In genomic region chr6:40894716-40895115, GRCm38 (mm10) we compare ENCODE assay signal across 32 mouse cellular contexts. TPM values are rescaled to one million over a fixed set of nuclear protein-coding genes. Genes with fewer than 3 reads are reported as not detected.
DNase-seq lines count a peak whose midpoint lies in the region; ATAC-seq and TF ChIP-seq lines count a peak whose summit lies in the region.
"Had no signal": no experiment of that assay in that cellular context is flagged by ENCODE, and none has a peak within 500 bp of the region (broad histone marks: within the 10 kb centered on the region; RNA-seq: fewer than 3 reads in every experiment).

No protein-coding gene starts in this region.

- ATAC-seq in intestine, embryonic 15.5 days = peak; percentile 56; the same call in 1 of the 2 replicates
- ATAC-seq: forebrain, embryonic 13.5 days; forebrain, embryonic 16.5 days; hindbrain, embryonic 16.5 days; Patski had no signal

- H3K79me2 ChIP-seq in liver, adult 2 months (ENCODE audit: control insufficient read depth, insufficient read depth, low read length) = no peaks in the 10 kb centered on the region
- H3K79me2 ChIP-seq in myocyte (ENCODE audit: control insufficient read depth, insufficient read depth) = no peaks in the 10 kb centered on the region

- no peak overlapping the region for H3K9ac ChIP-seq in liver, adult 2 months (ENCODE audit: low read depth, low read length)
- H3K9ac ChIP-seq in intestine, embryonic 15.5 days = no peak overlapping the region
- H3K9ac ChIP-seq: forebrain, embryonic 13.5 days; hindbrain, embryonic 12.5 days had no signal

- H3K4me3 ChIP-seq in liver, adult 2 months (ENCODE audit: insufficient read depth, low read depth, low read length) = no peak overlapping the region
- no peak overlapping the region for H3K4me3 ChIP-seq in intestine, embryonic 15.5 days (replicated peaks)
- H3K4me3 ChIP-seq in myocyte = no peak overlapping the region
- H3K4me3 ChIP-seq: forebrain, embryonic 10.5 days; forebrain, embryonic 13.5 days; gastrocnemius, adult 2 months; hindbrain, embryonic 12.5 days had no signal

- WGBS in liver, adult 2 months = 9% methylated on average over 1 of the region's 1 CpGs
- WGBS in intestine, embryonic 15.5 days = 63% methylated on average over 1 of the region's 1 CpGs

- H3K4me2 ChIP-seq in intestine, embryonic 15.5 days (replicated peaks) = no peak overlapping the region
- H3K4me2 ChIP-seq in myocyte (ENCODE audit: low read depth) = no peak overlapping the region
- H3K4me2 ChIP-seq: forebrain, embryonic 13.5 days; heart, embryonic 11.5 days; hindbrain, embryonic 12.5 days had no signal

- H3K9me3 ChIP-seq in intestine, embryonic 15.5 days = no peaks in the 10 kb centered on the region
- H3K9me3 ChIP-seq: forebrain, embryonic 10.5 days; forebrain, embryonic 13.5 days; G1E; hindbrain, embryonic 12.5 days had no signal

- DNase-seq in liver, adult 2 months (ENCODE audit: extremely low read depth, low read depth, low spot score) = peak; percentile 84
- DNase-seq in liver (no peak), 416B (ENCODE audit: low read depth) (peak; percentile 40)
- no peak for DNase-seq in lung, postnatal 4 days
- DNase-seq in frontal cortex, adult 2 months (ENCODE audit: extremely low spot score in 1 of 2, low spot score in 1 of 2) = no peak
- DNase-seq: adrenal gland, adult 2 months; adrenal gland, postnatal 25 days; cerebellum, adult 18-20 months; cerebellum, adult 9-10 months; gastrocnemius, adult 2 months; gastrocnemius, postnatal 14 days; heart, adult 11 months had no signal

- TF ChIP-seq CTCF in liver, adult 2 months (IDR thresholded peaks at IDR 0.05; ENCODE audit: low read depth, low read length) = no peak

- H3K4me1 ChIP-seq in liver, adult 2 months (ENCODE audit: control insufficient read depth, insufficient read depth, low read length) = peaks cover 6% of the 10 kb centered on the region; the same call in 1 of the 2 replicates
- no peaks in the 10 kb centered on the region for H3K4me1 ChIP-seq in intestine, embryonic 15.5 days (replicated peaks)
- H3K4me1 ChIP-seq: forebrain, embryonic 10.5 days; forebrain, embryonic 13.5 days; hindbrain, embryonic 12.5 days had no signal

- H3K27ac ChIP-seq in liver, adult 2 months (replicated peaks; ENCODE audit: insufficient read depth, low read depth, low read length) = no peak overlapping the region
- H3K27ac ChIP-seq in intestine, embryonic 15.5 days = no peak overlapping the region
- H3K27ac ChIP-seq: forebrain, embryonic 10.5 days; forebrain, embryonic 13.5 days; gastrocnemius, adult 2 months; hindbrain, embryonic 12.5 days had no signal

- H3ac ChIP-seq in myocyte (ENCODE audit: control insufficient read depth, insufficient read length) = no peak overlapping the region

- no peaks in the 10 kb centered on the region for H3K36me3 ChIP-seq in liver, adult 2 months (ENCODE audit: control insufficient read depth, insufficient read depth, low read length)
- no peaks in the 10 kb centered on the region for H3K36me3 ChIP-seq in intestine, embryonic 15.5 days
- no peaks in the 10 kb centered on the region for H3K36me3 ChIP-seq in myocyte (ENCODE audit: control insufficient read depth, insufficient read depth)
- H3K36me3 ChIP-seq: forebrain, embryonic 10.5 days; G1E; hindbrain, embryonic 12.5 days had no signal

- H3K27me3 ChIP-seq in liver, adult 2 months (ENCODE audit: control insufficient read depth, insufficient read depth, low read length) = no peaks in the 10 kb centered on the region
- H3K27me3 ChIP-seq in intestine, embryonic 15.5 days (replicated peaks) = no peaks in the 10 kb centered on the region
- H3K27me3 ChIP-seq in myocyte (ENCODE audit: control insufficient read depth, insufficient read depth, insufficient read length) = no peaks in the 10 kb centered on the region
- H3K27me3 ChIP-seq: CH12.LX; forebrain, embryonic 13.5 days; hindbrain, embryonic 12.5 days had no signal

- no peak for TF ChIP-seq POLR2A in liver, adult 2 months (IDR thresholded peaks at IDR 0.05; ENCODE audit: extremely low read depth, insufficient read depth, low read length)
- no peak for TF ChIP-seq POLR2A in myocyte (IDR thresholded peaks at IDR 0.05; ENCODE audit: insufficient read length, low read depth)

TF ChIP-seq in myocyte, 11 proteins besides CTCF, POLR2A, EP300 and RAD21:
- TF ChIP-seq POLR2AphosphoS2 (IDR thresholded peaks at IDR 0.05; ENCODE audit: insufficient read length, low read depth) (no peak), CEBPB (IDR thresholded peaks at IDR 0.05; ENCODE audit: insufficient read depth, poor library complexity, severe bottlenecking) (0 out of 2 replicates have a peak, but pooled peaks have one; percentile 16)
TF ChIP-seq in myocyte: peak in this region for 1.

RNA-seq across cellular contexts. Expression of gene Prss58, which starts 5.5 kb away (rescaled TPM):
- total RNA-seq in liver, adult 2 months (2014; rRNA removed) = not detected in 2 replicates
- not detected in 2 replicates for polyA plus RNA-seq in liver, adult 2 months (2012; rRNA removed)
- not detected in 2 replicates for polyA plus RNA-seq in intestine, embryonic 15.5 days (2015; fragmentation: Nextera tagmentation; extraction: Ambion mirVana)
- not detected for polyA plus RNA-seq in myocyte (2012; fragmentation: generic; extraction: Trizol)
- polyA plus RNA-seq in frontal cortex, adult 2 months (2012; rRNA removed) = not detected in 2 replicates
- total RNA-seq: adrenal gland, adult 2 months; adrenal gland, postnatal 25 days; CH12.LX; G1E; gastrocnemius, adult 2 months; gastrocnemius, postnatal 14 days; gastrocnemius, postnatal 4 days; heart, adult 8-10 months; heart, postnatal 25 days; hematopoietic stem cell, adult 5-6 weeks had no signal
- polyA plus RNA-seq: adrenal gland, adult 2 months; brain, embryonic 14.5 days; embryonic facial prominence, embryonic 11.5 days; embryonic facial prominence, embryonic 14.5 days; forebrain, embryonic 10.5 days; forebrain, embryonic 13.5 days; forebrain, embryonic 16.5 days; G1E; heart, embryonic 11.5 days; heart, embryonic 14.5 days; heart, postnatal 0 days; hindbrain, embryonic 12.5 days; hindbrain, embryonic 16.5 days; Patski had no signal

RNA-seq across cellular contexts. Expression of gene Moxd2, which starts 7.4 kb away (rescaled TPM):
- total RNA-seq in liver, adult 2 months (2014; rRNA removed) = not detected in 2 replicates
- polyA plus RNA-seq in liver, adult 2 months (2012; rRNA removed) = not detected in 2 replicates
- polyA plus RNA-seq in intestine, embryonic 15.5 days (2015; fragmentation: Nextera tagmentation; extraction: Ambion mirVana) = not detected in 2 replicates
- polyA plus RNA-seq in myocyte (2012; fragmentation: generic; extraction: Trizol) = not detected
- 0.29 TPM in 1 of 2 replicates, not detected in the other for polyA plus RNA-seq in frontal cortex, adult 2 months (2012; rRNA removed)
- total RNA-seq: adrenal gland, adult 2 months; adrenal gland, postnatal 25 days; CH12.LX; G1E; gastrocnemius, adult 2 months; gastrocnemius, postnatal 14 days; gastrocnemius, postnatal 4 days; heart, adult 8-10 months; heart, postnatal 25 days; hematopoietic stem cell, adult 5-6 weeks had no signal
- polyA plus RNA-seq: adrenal gland, adult 2 months; brain, embryonic 14.5 days; embryonic facial prominence, embryonic 11.5 days; embryonic facial prominence, embryonic 14.5 days; forebrain, embryonic 10.5 days; forebrain, embryonic 13.5 days; forebrain, embryonic 16.5 days; G1E; heart, embryonic 11.5 days; heart, embryonic 14.5 days; heart, postnatal 0 days; hindbrain, embryonic 12.5 days; hindbrain, embryonic 16.5 days; Patski had no signal

RNA-seq across cellular contexts. Expression of gene 1700074P13Rik, which starts 45.6 kb away (rescaled TPM):
- not detected in 2 replicates for total RNA-seq in liver, adult 2 months (2014; rRNA removed)
- not detected in 2 replicates for polyA plus RNA-seq in liver, adult 2 months (2012; rRNA removed)
- polyA plus RNA-seq in intestine, embryonic 15.5 days (2015; fragmentation: Nextera tagmentation; extraction: Ambion mirVana) = not detected in 2 replicates
- not detected for polyA plus RNA-seq in myocyte (2012; fragmentation: generic; extraction: Trizol)
- polyA plus RNA-seq in frontal cortex, adult 2 months (2012; rRNA removed) = not detected in 2 replicates
- total RNA-seq: adrenal gland, adult 2 months; adrenal gland, postnatal 25 days; CH12.LX; gastrocnemius, adult 2 months; gastrocnemius, postnatal 14 days; gastrocnemius, postnatal 4 days; heart, adult 8-10 months; heart, postnatal 25 days; hematopoietic stem cell, adult 5-6 weeks had no signal
- polyA plus RNA-seq: adrenal gland, adult 2 months; brain, embryonic 14.5 days; embryonic facial prominence, embryonic 11.5 days; embryonic facial prominence, embryonic 14.5 days; forebrain, embryonic 10.5 days; forebrain, embryonic 13.5 days; forebrain, embryonic 16.5 days; G1E; heart, embryonic 11.5 days; heart, embryonic 14.5 days; heart, postnatal 0 days; hindbrain, embryonic 12.5 days; hindbrain, embryonic 16.5 days; Patski had no signal

RNA-seq across cellular contexts. Expression of gene Gm4744, which starts 57.0 kb away (rescaled TPM):
- total RNA-seq in liver, adult 2 months (2014; rRNA removed) = not detected in 2 replicates
- not detected in 2 replicates for polyA plus RNA-seq in liver, adult 2 months (2012; rRNA removed)
- not detected in 2 replicates for polyA plus RNA-seq in intestine, embryonic 15.5 days (2015; fragmentation: Nextera tagmentation; extraction: Ambion mirVana)
- not detected for polyA plus RNA-seq in myocyte (2012; fragmentation: generic; extraction: Trizol)
- not detected in 2 replicates for polyA plus RNA-seq in frontal cortex, adult 2 months (2012; rRNA removed)
- total RNA-seq: adrenal gland, adult 2 months; adrenal gland, postnatal 25 days; CH12.LX; G1E; gastrocnemius, adult 2 months; gastrocnemius, postnatal 14 days; gastrocnemius, postnatal 4 days; heart, adult 8-10 months; heart, postnatal 25 days; hematopoietic stem cell, adult 5-6 weeks had no signal
- polyA plus RNA-seq: adrenal gland, adult 2 months; brain, embryonic 14.5 days; embryonic facial prominence, embryonic 11.5 days; embryonic facial prominence, embryonic 14.5 days; forebrain, embryonic 10.5 days; forebrain, embryonic 13.5 days; forebrain, embryonic 16.5 days; G1E; heart, embryonic 11.5 days; heart, embryonic 14.5 days; heart, postnatal 0 days; hindbrain, embryonic 12.5 days; hindbrain, embryonic 16.5 days; Patski had no signal

Comparison
In these comparisons a context has a peak if more than half of its experiments do, and no peak if none do; other contexts are left out.
1. DNase-seq: peak in liver, adult 2 months (single experiment) and 416B (single experiment); none in liver (single experiment), lung, postnatal 4 days (0 of 2) and frontal cortex, adult 2 months (0 of 2).